Mouse (Mus musculus): ENCODE measurements at regions not wholly inside any gene's neighbourhood (a gene's known extent, or its start where the extent isn't known, plus 50 kb on each side); places are given as distances from the start of the nearest gene placed in this dataset.
A peak's percentile ranks its signal among the peaks of the same experiment; 100 is the strongest.
"Not testable (repeated sequence)": the region's sequence is repeated elsewhere in the genome, so short reads cannot be mapped to it uniquely, and the experiment has no call there.

- ATAC-seq (replicated peaks; ENCODE audit: low FRiP score) (no peak), DNase-seq (ENCODE audit: low spot score) (no peak)
- Histone ChIP-seq H3K9ac (ENCODE audit: low read length) (no peak overlapping the region; the same call in 1 of the 2 replicates), H3K4me2 (ENCODE audit: low read depth, low read length, severe bottlenecking) (peak overlapping the region; percentile 35; the same call in 1 of the 2 replicates), H3K9me3 (ENCODE audit: control insufficient read depth, low read length) (no peaks in the 10 kb centered on the region), H3K27ac (ENCODE audit: low read depth, low read length) (no peak overlapping the region), H3K27me3 (ENCODE audit: control insufficient read depth, insufficient read depth, low read length) (no peaks in the 10 kb centered on the region), H3K36me3 (ENCODE audit: control insufficient read depth, insufficient read depth, low read length) (no peaks in the 10 kb centered on the region), H3K4me3 (ENCODE audit: low read depth, low read length) (no peak overlapping the region), H3K4me1 (replicated peaks; ENCODE audit: control insufficient read depth, insufficient read depth, low read length) (0 out of 2 replicates have a peak, but pooled peaks cover 2% of the 10 kb centered on the region)
- WGBS = 37% methylated on average over 7 of the region's 7 CpGs
Measured at GRCm38 (mm10) chr14:61757823-61758175, 150.5 kb downstream of the Kcnrg start.

- H3K27me3 ChIP-seq (ENCODE audit: control insufficient read depth, insufficient read depth, low read length) = no peaks in the 10 kb centered on the region
- 91% methylated on average over 5 of the region's 5 CpGs for WGBS
- H3K9ac ChIP-seq (ENCODE audit: low read length) = no peak overlapping the region
- no peaks in the 10 kb centered on the region for H3K36me3 ChIP-seq (ENCODE audit: control insufficient read depth, insufficient read depth, low read length)
- no peak for ATAC-seq (replicated peaks; ENCODE audit: low FRiP score)
- H3K27ac ChIP-seq (ENCODE audit: low read depth, low read length) = no peak overlapping the region
- H3K4me3 ChIP-seq (ENCODE audit: low read depth, low read length) = no peak overlapping the region
- 0 out of 2 replicates have a peak, but pooled peaks cover 2% of the 10 kb centered on the region for H3K4me1 ChIP-seq (replicated peaks; ENCODE audit: control insufficient read depth, insufficient read depth, low read length)
- no peak overlapping the region for H3K4me2 ChIP-seq (ENCODE audit: low read depth, low read length, severe bottlenecking)
- DNase-seq (ENCODE audit: low spot score) = no peak
- no peaks in the 10 kb centered on the region for H3K9me3 ChIP-seq (ENCODE audit: control insufficient read depth, low read length)
Measured at GRCm38 (mm10) chr14:61758586-61758985, 151.3 kb downstream of the Kcnrg start.

GRCm38 (mm10) chr14:61760176-61760575, 152.9 kb downstream of the Kcnrg start:
- not testable (repeated sequence) for ATAC-seq (replicated peaks; ENCODE audit: low FRiP score); H3K4me2 ChIP-seq (ENCODE audit: low read depth, low read length, severe bottlenecking); H3K4me1 ChIP-seq (replicated peaks; ENCODE audit: control insufficient read depth, insufficient read depth, low read length); H3K9ac ChIP-seq (ENCODE audit: low read length); H3K27ac ChIP-seq (ENCODE audit: low read depth, low read length); H3K4me3 ChIP-seq (ENCODE audit: low read depth, low read length); H3K36me3 ChIP-seq (ENCODE audit: control insufficient read depth, insufficient read depth, low read length); H3K9me3 ChIP-seq (ENCODE audit: control insufficient read depth, low read length); H3K27me3 ChIP-seq (ENCODE audit: control insufficient read depth, insufficient read depth, low read length); DNase-seq (ENCODE audit: low spot score)
- 84% methylated on average over 12 of the region's 12 CpGs for WGBS

GRCm38 (mm10) chr14:61762076-61762475, 154.8 kb downstream of the Kcnrg start:
- Histone ChIP-seq H3K4me1 (replicated peaks; ENCODE audit: control insufficient read depth, insufficient read depth, low read length) (0 out of 2 replicates have a peak, but pooled peaks cover under 1% of the 10 kb centered on the region), H3K4me3 (ENCODE audit: low read depth, low read length) (no peak overlapping the region), H3K27me3 (ENCODE audit: control insufficient read depth, insufficient read depth, low read length) (no peaks in the 10 kb centered on the region), H3K36me3 (ENCODE audit: control insufficient read depth, insufficient read depth, low read length) (no peaks in the 10 kb centered on the region), H3K27ac (ENCODE audit: low read depth, low read length) (no peak overlapping the region), H3K9ac (ENCODE audit: low read length) (no peak overlapping the region), H3K9me3 (ENCODE audit: control insufficient read depth, low read length) (no peaks in the 10 kb centered on the region), H3K4me2 (ENCODE audit: low read depth, low read length, severe bottlenecking) (no peak overlapping the region)
- no peak for DNase-seq (ENCODE audit: low spot score)
- 93% methylated on average over 5 of the region's 5 CpGs for WGBS
- no peak for ATAC-seq (replicated peaks; ENCODE audit: low FRiP score)

GRCm38 (mm10) chr14:61769881-61770280, 162.6 kb downstream of the Kcnrg start:
- no peak overlapping the region for H3K4me3 ChIP-seq (ENCODE audit: low read depth, low read length)
- 80% methylated on average over 5 of the region's 5 CpGs for WGBS
- no peaks in the 10 kb centered on the region for H3K4me1 ChIP-seq (replicated peaks; ENCODE audit: control insufficient read depth, insufficient read depth, low read length)
- no peak overlapping the region for H3K27ac ChIP-seq (ENCODE audit: low read depth, low read length)
- no peak overlapping the region for H3K9ac ChIP-seq (ENCODE audit: low read length)
- H3K36me3 ChIP-seq (ENCODE audit: control insufficient read depth, insufficient read depth, low read length) = no peaks in the 10 kb centered on the region
- H3K9me3 ChIP-seq (ENCODE audit: control insufficient read depth, low read length) = no peaks in the 10 kb centered on the region
- no peak for DNase-seq (ENCODE audit: low spot score)
- no peak for ATAC-seq (replicated peaks; ENCODE audit: low FRiP score)
- H3K4me2 ChIP-seq (ENCODE audit: low read depth, low read length, severe bottlenecking) = no peak overlapping the region
- no peaks in the 10 kb centered on the region for H3K27me3 ChIP-seq (ENCODE audit: control insufficient read depth, insufficient read depth, low read length)

GRCm38 (mm10) chr14:61774171-61774570, 166.9 kb downstream of the Kcnrg start:
- DNase-seq (ENCODE audit: low spot score) (no peak), ATAC-seq (replicated peaks; ENCODE audit: low FRiP score) (no peak)
- Histone ChIP-seq H3K27ac (ENCODE audit: low read depth, low read length) (no peak overlapping the region), H3K9me3 (ENCODE audit: control insufficient read depth, low read length) (no peaks in the 10 kb centered on the region), H3K4me1 (replicated peaks; ENCODE audit: control insufficient read depth, insufficient read depth, low read length) (no peaks in the 10 kb centered on the region), H3K27me3 (ENCODE audit: control insufficient read depth, insufficient read depth, low read length) (no peaks in the 10 kb centered on the region), H3K4me2 (ENCODE audit: low read depth, low read length, severe bottlenecking) (no peak overlapping the region), H3K9ac (ENCODE audit: low read length) (no peak overlapping the region), H3K4me3 (ENCODE audit: low read depth, low read length) (no peak overlapping the region), H3K36me3 (ENCODE audit: control insufficient read depth, insufficient read depth, low read length) (no peaks in the 10 kb centered on the region)
- 82% methylated on average over 3 of the region's 3 CpGs for WGBS

- H3K27me3 ChIP-seq (ENCODE audit: control insufficient read depth, insufficient read depth, low read length) = no peaks in the 10 kb centered on the region
- H3K9ac ChIP-seq (ENCODE audit: low read length) = no peak overlapping the region
- no peaks in the 10 kb centered on the region for H3K4me1 ChIP-seq (replicated peaks; ENCODE audit: control insufficient read depth, insufficient read depth, low read length)
- WGBS = 88% methylated on average over 5 of the region's 5 CpGs
- no peaks in the 10 kb centered on the region for H3K9me3 ChIP-seq (ENCODE audit: control insufficient read depth, low read length)
- DNase-seq (ENCODE audit: low spot score) (no peak), ATAC-seq (replicated peaks; ENCODE audit: low FRiP score) (no peak)
- H3K36me3 ChIP-seq (ENCODE audit: control insufficient read depth, insufficient read depth, low read length) = no peaks in the 10 kb centered on the region
- H3K4me2 ChIP-seq (ENCODE audit: low read depth, low read length, severe bottlenecking) = no peak overlapping the region
- H3K4me3 ChIP-seq (ENCODE audit: low read depth, low read length) = no peak overlapping the region
- H3K27ac ChIP-seq (ENCODE audit: low read depth, low read length) = no peak overlapping the region
Measured at GRCm38 (mm10) chr14:61778618-61779017, 171.4 kb downstream of the Kcnrg start.

GRCm38 (mm10) chr14:61783206-61783605, 175.9 kb downstream of the Kcnrg start:
- Histone ChIP-seq H3K36me3 (ENCODE audit: control insufficient read depth, insufficient read depth, low read length) (no peaks in the 10 kb centered on the region), H3K9me3 (ENCODE audit: control insufficient read depth, low read length) (no peaks in the 10 kb centered on the region), H3K4me1 (replicated peaks; ENCODE audit: control insufficient read depth, insufficient read depth, low read length) (no peaks in the 10 kb centered on the region), H3K4me3 (ENCODE audit: low read depth, low read length) (no peak overlapping the region), H3K27me3 (ENCODE audit: control insufficient read depth, insufficient read depth, low read length) (no peaks in the 10 kb centered on the region), H3K9ac (ENCODE audit: low read length) (no peak overlapping the region), H3K4me2 (ENCODE audit: low read depth, low read length, severe bottlenecking) (no peak overlapping the region), H3K27ac (ENCODE audit: low read depth, low read length) (no peak overlapping the region)
- ATAC-seq (replicated peaks; ENCODE audit: low FRiP score) = no peak
- DNase-seq (ENCODE audit: low spot score) = no peak
- WGBS = 91% methylated on average over 3 of the region's 3 CpGs

- Histone ChIP-seq H3K4me3 (ENCODE audit: low read depth, low read length) (no peak overlapping the region), H3K9ac (ENCODE audit: low read length) (no peak overlapping the region), H3K27me3 (ENCODE audit: control insufficient read depth, insufficient read depth, low read length) (no peaks in the 10 kb centered on the region), H3K4me1 (replicated peaks; ENCODE audit: control insufficient read depth, insufficient read depth, low read length) (no peaks in the 10 kb centered on the region), H3K4me2 (ENCODE audit: low read depth, low read length, severe bottlenecking) (no peak overlapping the region), H3K36me3 (ENCODE audit: control insufficient read depth, insufficient read depth, low read length) (no peaks in the 10 kb centered on the region), H3K27ac (ENCODE audit: low read depth, low read length) (no peak overlapping the region), H3K9me3 (ENCODE audit: control insufficient read depth, low read length) (no peaks in the 10 kb centered on the region)
- ATAC-seq (replicated peaks; ENCODE audit: low FRiP score) = no peak
- WGBS = 84% methylated on average over 4 of the region's 4 CpGs
- DNase-seq (ENCODE audit: low spot score) = no peak
Measured at GRCm38 (mm10) chr14:61784609-61785008, 177.4 kb downstream of the Kcnrg start.

Measured in forebrain, embryonic 11.5 days (tissue).